Mouse (Mus musculus): ENCODE measurements around the gene Bcap31. TPM values are rescaled to one million over a fixed set of nuclear protein-coding genes. Genes with fewer than 3 reads are reported as not detected.

Gene Bcap31
- polyA plus RNA-seq, 1 experiment = 185 TPM

- Histone ChIP-seq H3K36me3 (ENCODE audit: control insufficient read depth, insufficient read depth) (peaks cover 15% of the 10 kb centered on the region), H3ac (ENCODE audit: control insufficient read depth, insufficient read length, low read depth) (no peak overlapping the region), H3K79me3 (ENCODE audit: low read depth) (no peaks in the 10 kb centered on the region), H3K4me3 (ENCODE audit: insufficient read depth, poor library complexity, severe bottlenecking) (no peak overlapping the region), H3K27me3 (ENCODE audit: control insufficient read depth, insufficient read depth, insufficient read length) (no peaks in the 10 kb centered on the region), H3K79me2 (ENCODE audit: control insufficient read depth, insufficient read depth) (no peaks in the 10 kb centered on the region)
- no peak for TF ChIP-seq USF1 (IDR thresholded peaks at IDR 0.05; ENCODE audit: low read depth)
- TF ChIP-seq CTCF (IDR thresholded peaks at IDR 0.05; ENCODE audit: control insufficient read depth, insufficient read depth, insufficient read length) = no peak
- TF ChIP-seq MYOD1 (IDR thresholded peaks at IDR 0.05; ENCODE audit: control insufficient read depth, insufficient read length, low read depth) = no peak
- TF ChIP-seq MYOG (IDR thresholded peaks at IDR 0.05; ENCODE audit: control insufficient read depth, extremely low read depth, insufficient read length) = no peak
- no peak for TF ChIP-seq CEBPB (IDR thresholded peaks at IDR 0.05; ENCODE audit: low read depth)
- no peak for TF ChIP-seq MAX (IDR thresholded peaks at IDR 0.05)
- TF ChIP-seq FOSL1 (IDR thresholded peaks at IDR 0.05; ENCODE audit: insufficient read depth, low read length, poor library complexity, severe bottlenecking) = no peak
Observed at GRCm38 (mm10) chrX:73700472-73700871, 15.5 kb downstream of the Bcap31 start.

GRCm38 (mm10) chrX:73690917-73691629 lies 24.9 kb downstream of the Bcap31 start:
- Histone ChIP-seq H3ac (ENCODE audit: control insufficient read depth, insufficient read length, low read depth) (no peak overlapping the region), H3K36me3 (ENCODE audit: control insufficient read depth, insufficient read depth) (peaks cover 8% of the 10 kb centered on the region), H3K27me3 (ENCODE audit: control insufficient read depth, insufficient read depth, insufficient read length) (no peaks in the 10 kb centered on the region)

GRCm38 (mm10) chrX:73685629-73686028 lies 30.3 kb downstream of the Bcap31 start:
- Histone ChIP-seq H3K4me3 (ENCODE audit: insufficient read depth, poor library complexity, severe bottlenecking) (no peak overlapping the region), H3K27me3 (ENCODE audit: control insufficient read depth, insufficient read depth, insufficient read length) (no peaks in the 10 kb centered on the region), H3ac (ENCODE audit: control insufficient read depth, insufficient read length, low read depth) (no peak overlapping the region), H3K79me2 (ENCODE audit: control insufficient read depth, insufficient read depth) (no peaks in the 10 kb centered on the region), H3K36me3 (ENCODE audit: control insufficient read depth, insufficient read depth) (peaks cover 13% of the 10 kb centered on the region), H3K79me3 (ENCODE audit: low read depth) (no peaks in the 10 kb centered on the region)
- TF ChIP-seq USF1 (IDR thresholded peaks at IDR 0.05; ENCODE audit: low read depth) = no peak
- no peak for TF ChIP-seq FOSL1 (IDR thresholded peaks at IDR 0.05; ENCODE audit: insufficient read depth, low read length, poor library complexity, severe bottlenecking)
- no peak for TF ChIP-seq CTCF (IDR thresholded peaks at IDR 0.05; ENCODE audit: control insufficient read depth, insufficient read depth, insufficient read length)
- TF ChIP-seq CEBPB (IDR thresholded peaks at IDR 0.05; ENCODE audit: low read depth) = no peak
- no peak for TF ChIP-seq MYOD1 (IDR thresholded peaks at IDR 0.05; ENCODE audit: control insufficient read depth, insufficient read length, low read depth)
- TF ChIP-seq MYOG (IDR thresholded peaks at IDR 0.05; ENCODE audit: control insufficient read depth, extremely low read depth, insufficient read length) = no peak
- no peak for TF ChIP-seq MAX (IDR thresholded peaks at IDR 0.05)

More at GRCm38 (mm10) chrX:73690917-73691629, 24.9 kb downstream of the Bcap31 start:
- Histone ChIP-seq H3K79me3 (ENCODE audit: low read depth) (no peaks in the 10 kb centered on the region), H3K4me3 (ENCODE audit: insufficient read depth, poor library complexity, severe bottlenecking) (no peak overlapping the region), H3K79me2 (ENCODE audit: control insufficient read depth, insufficient read depth) (no peaks in the 10 kb centered on the region)
- no peak for TF ChIP-seq USF1 (IDR thresholded peaks at IDR 0.05; ENCODE audit: low read depth)
- peak; percentile 12 for TF ChIP-seq CTCF (IDR thresholded peaks at IDR 0.05; ENCODE audit: control insufficient read depth, insufficient read depth, insufficient read length)

GRCm38 (mm10) chrX:73684978-73685377 lies 31.0 kb downstream of the Bcap31 start:
- no peaks in the 10 kb centered on the region for H3K27me3 ChIP-seq (ENCODE audit: control insufficient read depth, insufficient read depth, insufficient read length)
- H3K36me3 ChIP-seq (ENCODE audit: control insufficient read depth, insufficient read depth) = peaks cover 13% of the 10 kb centered on the region
- no peaks in the 10 kb centered on the region for H3K79me3 ChIP-seq (ENCODE audit: low read depth)
- H3K79me2 ChIP-seq (ENCODE audit: control insufficient read depth, insufficient read depth) = no peaks in the 10 kb centered on the region
- TF ChIP-seq FOSL1 (IDR thresholded peaks at IDR 0.05; ENCODE audit: insufficient read depth, low read length, poor library complexity, severe bottlenecking) = no peak
- TF ChIP-seq MYOD1 (IDR thresholded peaks at IDR 0.05; ENCODE audit: control insufficient read depth, insufficient read length, low read depth) = no peak
- no peak for TF ChIP-seq CEBPB (IDR thresholded peaks at IDR 0.05; ENCODE audit: low read depth)
- TF ChIP-seq USF1 (IDR thresholded peaks at IDR 0.05; ENCODE audit: low read depth) = no peak
- no peak for TF ChIP-seq CTCF (IDR thresholded peaks at IDR 0.05; ENCODE audit: control insufficient read depth, insufficient read depth, insufficient read length)
- TF ChIP-seq MYOG (IDR thresholded peaks at IDR 0.05; ENCODE audit: control insufficient read depth, extremely low read depth, insufficient read length) = no peak
- no peak overlapping the region for H3K4me3 ChIP-seq (ENCODE audit: insufficient read depth, poor library complexity, severe bottlenecking)
- H3ac ChIP-seq (ENCODE audit: control insufficient read depth, insufficient read length, low read depth) = no peak overlapping the region

- Histone ChIP-seq H3K79me3 (ENCODE audit: low read depth) (no peaks in the 10 kb centered on the region), H3K4me3 (ENCODE audit: insufficient read depth, poor library complexity, severe bottlenecking) (no peak overlapping the region), H3K27me3 (ENCODE audit: control insufficient read depth, insufficient read depth, insufficient read length) (no peaks in the 10 kb centered on the region), H3ac (ENCODE audit: control insufficient read depth, insufficient read length, low read depth) (no peak overlapping the region), H3K36me3 (ENCODE audit: control insufficient read depth, insufficient read depth) (peaks cover 14% of the 10 kb centered on the region), H3K79me2 (ENCODE audit: control insufficient read depth, insufficient read depth) (no peaks in the 10 kb centered on the region)
- TF ChIP-seq MAX (IDR thresholded peaks at IDR 0.05) = no peak
Observed at GRCm38 (mm10) chrX:73684156-73684555, 31.8 kb downstream of the Bcap31 start.

- Histone ChIP-seq H3K4me3 (ENCODE audit: insufficient read depth, poor library complexity, severe bottlenecking) (no peak overlapping the region), H3K79me2 (ENCODE audit: control insufficient read depth, insufficient read depth) (peaks cover 29% of the 10 kb centered on the region), H3ac (ENCODE audit: control insufficient read depth, insufficient read length, low read depth) (no peak overlapping the region), H3K36me3 (ENCODE audit: control insufficient read depth, insufficient read depth) (peaks cover 9% of the 10 kb centered on the region), H3K27me3 (ENCODE audit: control insufficient read depth, insufficient read depth, insufficient read length) (no peaks in the 10 kb centered on the region), H3K79me3 (ENCODE audit: low read depth) (peaks cover 16% of the 10 kb centered on the region)
- TF ChIP-seq USF1 (IDR thresholded peaks at IDR 0.05; ENCODE audit: low read depth) (no peak), MYOD1 (IDR thresholded peaks at IDR 0.05; ENCODE audit: control insufficient read depth, insufficient read length, low read depth) (no peak), MAX (IDR thresholded peaks at IDR 0.05) (no peak), MYOG (IDR thresholded peaks at IDR 0.05; ENCODE audit: control insufficient read depth, extremely low read depth, insufficient read length) (no peak)
Observed at GRCm38 (mm10) chrX:73676668-73677067, 39.3 kb downstream of the Bcap31 start.
